Mouse (Mus musculus): ENCODE measurements around the gene Gle1. TPM values are rescaled to one million over a fixed set of nuclear protein-coding genes. Genes with fewer than 3 reads are reported as not detected.
A peak's percentile ranks its signal among the peaks of the same experiment; 100 is the strongest.

Gene Gle1
- polyA plus RNA-seq, 1 experiment from 2014 or later = 101 TPM

GRCm38 (mm10) chr2:29944723-29945122 is 9.5 kb downstream of the Gle1 start:
- H3K9ac ChIP-seq (replicated peaks; ENCODE audit: low read depth, low read length) = no peak overlapping the region
- peaks cover 59% of the 10 kb centered on the region for H3K36me3 ChIP-seq (ENCODE audit: control insufficient read depth, insufficient read depth)
- no peak overlapping the region for H3K27ac ChIP-seq (ENCODE audit: low read length)
- 95% methylated on average over 1 of the region's 1 CpGs for WGBS
- no peak overlapping the region for H3K4me3 ChIP-seq (replicated peaks; ENCODE audit: low read length)
- ATAC-seq = no peak
- no peak overlapping the region for H3K4me2 ChIP-seq (ENCODE audit: low read length)
- no peaks in the 10 kb centered on the region for H3K4me1 ChIP-seq (replicated peaks; ENCODE audit: control insufficient read depth, insufficient read depth, low read length)
- H3K9me3 ChIP-seq (ENCODE audit: control insufficient read depth, low read length) = no peaks in the 10 kb centered on the region
- H3K27me3 ChIP-seq (replicated peaks; ENCODE audit: control insufficient read depth, insufficient read depth, low read length) = no peaks in the 10 kb centered on the region

- ATAC-seq = no peak
- no peak overlapping the region for H3K4me3 ChIP-seq (replicated peaks; ENCODE audit: low read length)
- no peak overlapping the region for H3K27ac ChIP-seq (ENCODE audit: low read length)
- no peak overlapping the region for H3K4me2 ChIP-seq (ENCODE audit: low read length)
- H3K36me3 ChIP-seq (ENCODE audit: control insufficient read depth, insufficient read depth) = peaks cover 62% of the 10 kb centered on the region
- H3K27me3 ChIP-seq (replicated peaks; ENCODE audit: control insufficient read depth, insufficient read depth, low read length) = no peaks in the 10 kb centered on the region
- WGBS = 89% methylated on average over 5 of the region's 5 CpGs
- H3K9ac ChIP-seq (replicated peaks; ENCODE audit: low read depth, low read length) = no peak overlapping the region
- H3K4me1 ChIP-seq (replicated peaks; ENCODE audit: control insufficient read depth, insufficient read depth, low read length) = no peaks in the 10 kb centered on the region
- H3K9me3 ChIP-seq (ENCODE audit: control insufficient read depth, low read length) = no peaks in the 10 kb centered on the region
Observed at GRCm38 (mm10) chr2:29948896-29949295, 13.7 kb downstream of the Gle1 start.

- Histone ChIP-seq H3K9ac (replicated peaks; ENCODE audit: low read depth, low read length) (no peak overlapping the region), H3K27me3 (replicated peaks; ENCODE audit: control insufficient read depth, insufficient read depth, low read length) (no peaks in the 10 kb centered on the region), H3K36me3 (ENCODE audit: control insufficient read depth, insufficient read depth) (peaks cover 18% of the 10 kb centered on the region), H3K4me3 (replicated peaks; ENCODE audit: low read length) (no peak overlapping the region), H3K4me1 (replicated peaks; ENCODE audit: control insufficient read depth, insufficient read depth, low read length) (peaks cover 17% of the 10 kb centered on the region), H3K4me2 (ENCODE audit: low read length) (no peak overlapping the region), H3K9me3 (ENCODE audit: control insufficient read depth, low read length) (no peaks in the 10 kb centered on the region), H3K27ac (ENCODE audit: low read length) (no peak overlapping the region)
- 93% methylated on average over 7 of the region's 7 CpGs for WGBS
- no peak for ATAC-seq
Observed at GRCm38 (mm10) chr2:29961246-29961645, 26.0 kb downstream of the Gle1 start.

GRCm38 (mm10) chr2:29964354-29965249 is 29.4 kb downstream of the Gle1 start:
- peak; percentile 32 for ATAC-seq
- peaks cover 46% of the 10 kb centered on the region for H3K4me1 ChIP-seq (replicated peaks; ENCODE audit: control insufficient read depth, insufficient read depth, low read length)

GRCm38 (mm10) chr2:29965250-29965843 is 30.1 kb downstream of the Gle1 start, which contains the start of gene Sptan1:
Sptan1 (plus strand) TSS chr2:29965560.
- peak within 1 kb of the TSS; percentile 93 for H3K27ac ChIP-seq (ENCODE audit: low read length)
- peak within 1 kb of the TSS; percentile 75 for H3K4me2 ChIP-seq (ENCODE audit: low read length)
- H3K36me3 ChIP-seq (ENCODE audit: control insufficient read depth, insufficient read depth) = 0 out of 2 replicates have a peak, but pooled peaks cover under 1% of the 10 kb centered on the region
- no peaks in the 10 kb centered on the region for H3K27me3 ChIP-seq (replicated peaks; ENCODE audit: control insufficient read depth, insufficient read depth, low read length)
- ATAC-seq = peak; percentile 99
- H3K4me1 ChIP-seq (replicated peaks; ENCODE audit: control insufficient read depth, insufficient read depth, low read length) = peaks cover 52% of the 10 kb centered on the region
- WGBS = under 1% methylated on average over 70 of the region's 82 CpGs
- peak within 1 kb of the TSS; percentile 62 for H3K4me3 ChIP-seq (replicated peaks; ENCODE audit: low read length)
- H3K9me3 ChIP-seq (ENCODE audit: control insufficient read depth, low read length) = no peaks in the 10 kb centered on the region
- peak within 1 kb of the TSS; percentile 99 for H3K9ac ChIP-seq (replicated peaks; ENCODE audit: low read depth, low read length)

More at GRCm38 (mm10) chr2:29964354-29965249, 29.4 kb downstream of the Gle1 start:
- WGBS = 11% methylated on average over 10 of the region's 10 CpGs
- Histone ChIP-seq H3K4me2 (ENCODE audit: low read length) (peak overlapping the region; percentile 50), H3K27me3 (replicated peaks; ENCODE audit: control insufficient read depth, insufficient read depth, low read length) (no peaks in the 10 kb centered on the region), H3K9me3 (ENCODE audit: control insufficient read depth, low read length) (no peaks in the 10 kb centered on the region), H3K9ac (replicated peaks; ENCODE audit: low read depth, low read length) (peak overlapping the region; percentile 82), H3K36me3 (ENCODE audit: control insufficient read depth, insufficient read depth) (0 out of 2 replicates have a peak, but pooled peaks cover 5% of the 10 kb centered on the region), H3K4me3 (replicated peaks; ENCODE audit: low read length) (peak overlapping the region; percentile 62), H3K27ac (ENCODE audit: low read length) (peak overlapping the region; percentile 93)

- Histone ChIP-seq H3K27ac (ENCODE audit: low read length) (peak overlapping the region; percentile 93), H3K4me2 (ENCODE audit: low read length) (peak overlapping the region; percentile 75), H3K4me1 (replicated peaks; ENCODE audit: control insufficient read depth, insufficient read depth, low read length) (peaks cover 55% of the 10 kb centered on the region), H3K4me3 (replicated peaks; ENCODE audit: low read length) (peak overlapping the region; percentile 62), H3K9me3 (ENCODE audit: control insufficient read depth, low read length) (no peaks in the 10 kb centered on the region), H3K36me3 (ENCODE audit: control insufficient read depth, insufficient read depth) (no peaks in the 10 kb centered on the region), H3K27me3 (replicated peaks; ENCODE audit: control insufficient read depth, insufficient read depth, low read length) (no peaks in the 10 kb centered on the region), H3K9ac (replicated peaks; ENCODE audit: low read depth, low read length) (peak overlapping the region; percentile 99)
- WGBS = 0% methylated on average over 40 of the region's 41 CpGs
- ATAC-seq = peak; percentile 44
Observed at GRCm38 (mm10) chr2:29965906-29966305, 30.7 kb downstream of the Gle1 start.

- WGBS = 54% methylated on average over 2 of the region's 2 CpGs
- H3K27ac ChIP-seq (ENCODE audit: low read length) = no peak overlapping the region
Observed at GRCm38 (mm10) chr2:29966826-29967225, 31.6 kb downstream of the Gle1 start.

GRCm38 (mm10) chr2:29967768-29968167 is 32.5 kb downstream of the Gle1 start:
- H3K36me3 ChIP-seq (ENCODE audit: control insufficient read depth, insufficient read depth) = no peaks in the 10 kb centered on the region
- WGBS = 44% methylated on average over 5 of the region's 5 CpGs
- H3K9ac ChIP-seq (replicated peaks; ENCODE audit: low read depth, low read length) = no peak overlapping the region
- H3K27ac ChIP-seq (ENCODE audit: low read length) = no peak overlapping the region
- H3K9me3 ChIP-seq (ENCODE audit: control insufficient read depth, low read length) = no peaks in the 10 kb centered on the region
- no peak for ATAC-seq
- no peaks in the 10 kb centered on the region for H3K27me3 ChIP-seq (replicated peaks; ENCODE audit: control insufficient read depth, insufficient read depth, low read length)
- H3K4me2 ChIP-seq (ENCODE audit: low read length) = peak overlapping the region; percentile 75
- peaks cover 66% of the 10 kb centered on the region for H3K4me1 ChIP-seq (replicated peaks; ENCODE audit: control insufficient read depth, insufficient read depth, low read length)
- peak overlapping the region; percentile 3 for H3K4me3 ChIP-seq (replicated peaks; ENCODE audit: low read length)

More at GRCm38 (mm10) chr2:29966826-29967225, 31.6 kb downstream of the Gle1 start:
- no peaks in the 10 kb centered on the region for H3K27me3 ChIP-seq (replicated peaks; ENCODE audit: control insufficient read depth, insufficient read depth, low read length)
- H3K9ac ChIP-seq (replicated peaks; ENCODE audit: low read depth, low read length) = peak overlapping the region; percentile 99
- ATAC-seq = no peak
- peak overlapping the region; percentile 62 for H3K4me3 ChIP-seq (replicated peaks; ENCODE audit: low read length)
- H3K4me1 ChIP-seq (replicated peaks; ENCODE audit: control insufficient read depth, insufficient read depth, low read length) = peaks cover 59% of the 10 kb centered on the region
- peak overlapping the region; percentile 75 for H3K4me2 ChIP-seq (ENCODE audit: low read length)
- no peaks in the 10 kb centered on the region for H3K36me3 ChIP-seq (ENCODE audit: control insufficient read depth, insufficient read depth)
- no peaks in the 10 kb centered on the region for H3K9me3 ChIP-seq (ENCODE audit: control insufficient read depth, low read length)

- H3K4me1 ChIP-seq (replicated peaks; ENCODE audit: control insufficient read depth, insufficient read depth, low read length) = peaks cover 64% of the 10 kb centered on the region
- no peaks in the 10 kb centered on the region for H3K36me3 ChIP-seq (ENCODE audit: control insufficient read depth, insufficient read depth)
- 74% methylated on average over 5 of the region's 5 CpGs for WGBS
- no peak for ATAC-seq
- H3K9ac ChIP-seq (replicated peaks; ENCODE audit: low read depth, low read length) = no peak overlapping the region
- no peak overlapping the region for H3K4me3 ChIP-seq (replicated peaks; ENCODE audit: low read length)
- H3K4me2 ChIP-seq (ENCODE audit: low read length) = peak overlapping the region; percentile 22
- no peaks in the 10 kb centered on the region for H3K27me3 ChIP-seq (replicated peaks; ENCODE audit: control insufficient read depth, insufficient read depth, low read length)
- no peaks in the 10 kb centered on the region for H3K9me3 ChIP-seq (ENCODE audit: control insufficient read depth, low read length)
- H3K27ac ChIP-seq (ENCODE audit: low read length) = no peak overlapping the region
Observed at GRCm38 (mm10) chr2:29968638-29969037, 33.4 kb downstream of the Gle1 start.
